Mouse (Mus musculus): ENCODE measurements around the gene Fam98a.

GRCm38 (mm10) chr17:75557031-75557430 is 5.3 kb upstream of the Fam98a start:
- no peak for TF ChIP-seq CTCF (IDR thresholded peaks at IDR 0.05; ENCODE audit: borderline replicate concordance, extremely low read depth, insufficient read depth, insufficient read length)
- TF ChIP-seq POLR2A (IDR thresholded peaks at IDR 0.05; ENCODE audit: borderline replicate concordance, extremely low read depth, insufficient read depth, insufficient read length, poor library complexity, severe bottlenecking), result no peak
